7 mouse cellular contexts compared by ENCODE assay signal in genomic region chr14:73143710-73144420, GRCm38 (mm10). TPM values are rescaled to one million over a fixed set of nuclear protein-coding genes. Genes with fewer than 3 reads are reported as not detected.
DNase-seq lines count a peak whose midpoint lies in the region; ATAC-seq lines count a peak whose summit lies in the region.

No protein-coding gene starts in this region.

- H3K9me3 ChIP-seq in forebrain, embryonic 13.5 days (replicated peaks), result no peaks in the 10 kb centered on the region
- H3K9me3 ChIP-seq in limb, embryonic 13.5 days, result no peaks in the 10 kb centered on the region
- H3K9me3 ChIP-seq in stomach, embryonic 15.5 days, result no peaks in the 10 kb centered on the region

- DNase-seq in retina, adult 2 months (ENCODE audit: low read depth, low spot score), result peak; percentile 4
- no peak for DNase-seq in retina, postnatal 1 day
- DNase-seq in spleen, postnatal 4 days (ENCODE audit: low spot score in 2 of 2), result no peak
- no peak for DNase-seq in thymus, postnatal 25 days

- WGBS in forebrain, embryonic 13.5 days, result 34% methylated on average over 25 of the region's 25 CpGs
- WGBS in limb, embryonic 13.5 days, result 38% methylated on average over 25 of the region's 25 CpGs
- WGBS in stomach, embryonic 15.5 days, result 35% methylated on average over 25 of the region's 25 CpGs

- H3K27ac ChIP-seq in forebrain, embryonic 13.5 days, result peak overlapping the region; percentile 99
- peak overlapping the region; percentile 98 for H3K27ac ChIP-seq in limb, embryonic 13.5 days
- peak overlapping the region; percentile 97 for H3K27ac ChIP-seq in stomach, embryonic 15.5 days

- peak overlapping the region; percentile 75 for H3K4me3 ChIP-seq in forebrain, embryonic 13.5 days
- H3K4me3 ChIP-seq in limb, embryonic 13.5 days, result peak overlapping the region; percentile 60
- peak overlapping the region; percentile 71 for H3K4me3 ChIP-seq in stomach, embryonic 15.5 days (replicated peaks)

- peak overlapping the region; percentile 73 for H3K4me2 ChIP-seq in forebrain, embryonic 13.5 days
- peak overlapping the region; percentile 83 for H3K4me2 ChIP-seq in limb, embryonic 13.5 days (replicated peaks)
- H3K4me2 ChIP-seq in stomach, embryonic 15.5 days, result peak overlapping the region; percentile 67

- no peaks in the 10 kb centered on the region for H3K27me3 ChIP-seq in forebrain, embryonic 13.5 days
- no peaks in the 10 kb centered on the region for H3K27me3 ChIP-seq in limb, embryonic 13.5 days
- no peaks in the 10 kb centered on the region for H3K27me3 ChIP-seq in stomach, embryonic 15.5 days (replicated peaks)

- peaks cover 30% of the 10 kb centered on the region for H3K4me1 ChIP-seq in forebrain, embryonic 13.5 days
- peaks cover 22% of the 10 kb centered on the region for H3K4me1 ChIP-seq in limb, embryonic 13.5 days
- H3K4me1 ChIP-seq in stomach, embryonic 15.5 days, result 0 out of 2 replicates have a peak, but pooled peaks cover 4% of the 10 kb centered on the region

- no peaks in the 10 kb centered on the region for H3K36me3 ChIP-seq in forebrain, embryonic 13.5 days (ENCODE audit: poor library complexity, severe bottlenecking)
- peaks cover 13% of the 10 kb centered on the region for H3K36me3 ChIP-seq in limb, embryonic 13.5 days
- H3K36me3 ChIP-seq in stomach, embryonic 15.5 days, result peaks cover 3% of the 10 kb centered on the region; the same call in 1 of the 2 replicates

- peak; percentile 8; the same call in 1 of the 2 replicates for ATAC-seq in forebrain, embryonic 13.5 days
- ATAC-seq in limb, embryonic 13.5 days (ENCODE audit: low FRiP score, low read depth), result peak; percentile 7; the same call in 1 of the 2 replicates
- peak; percentile 9; the same call in 1 of the 2 replicates for ATAC-seq in stomach, embryonic 15.5 days (ENCODE audit: insufficient read depth, low FRiP score, low read depth)

- H3K9ac ChIP-seq in forebrain, embryonic 13.5 days, result peak overlapping the region; percentile 96
- H3K9ac ChIP-seq in limb, embryonic 13.5 days, result peak overlapping the region; percentile 86
- H3K9ac ChIP-seq in stomach, embryonic 15.5 days, result peak overlapping the region; percentile 76

RNA-seq across cellular contexts. Expression of gene Rcbtb2, which starts 21.0 kb away (rescaled TPM):
- 110 and 111 TPM in 2 replicates for polyA plus RNA-seq in forebrain, embryonic 13.5 days (2015; fragmentation: Nextera tagmentation; extraction: Ambion mirVana)
- polyA plus RNA-seq in limb, embryonic 13.5 days (2015; fragmentation: Nextera tagmentation; extraction: Ambion mirVana), result 146 and 151 TPM in 2 replicates
- polyA plus RNA-seq in stomach, embryonic 15.5 days (2015; fragmentation: Nextera tagmentation; extraction: Ambion mirVana), result 79.7 and 87.3 TPM in 2 replicates
